Mouse (Mus musculus) left cerebral cortex, postnatal 36 days (tissue): Measurements from ENCODE around the gene Arhgdib. TPM values are rescaled to one million over a fixed set of nuclear protein-coding genes. Genes with fewer than 3 reads are reported as not detected.

ENCODE experiments used
- DNase-seq, 2 experiments: peaks; one replicate each; pipeline ENCODE4 v3.0.0; 2021 to 2022; ENCODE audit warnings: low spot score in 2 of 2, mixed read lengths in 1 of 2
- intact Hi-C: fragments of 180-260 bp; cut with DNase I; formaldehyde crosslinking; loops from one replicate; pipeline ENCODE4 v1.15.1; 2025
- total RNA-seq, 2 experiments: library from RNA; stranded (reverse); gene quantifications; 2 replicates each; pipeline ENCODE4 v1.2.3; 2021

Gene Arhgdib
- total RNA-seq, 2 experiments from 2014 or later, result 8.9 to 11.0 TPM

DNA sequence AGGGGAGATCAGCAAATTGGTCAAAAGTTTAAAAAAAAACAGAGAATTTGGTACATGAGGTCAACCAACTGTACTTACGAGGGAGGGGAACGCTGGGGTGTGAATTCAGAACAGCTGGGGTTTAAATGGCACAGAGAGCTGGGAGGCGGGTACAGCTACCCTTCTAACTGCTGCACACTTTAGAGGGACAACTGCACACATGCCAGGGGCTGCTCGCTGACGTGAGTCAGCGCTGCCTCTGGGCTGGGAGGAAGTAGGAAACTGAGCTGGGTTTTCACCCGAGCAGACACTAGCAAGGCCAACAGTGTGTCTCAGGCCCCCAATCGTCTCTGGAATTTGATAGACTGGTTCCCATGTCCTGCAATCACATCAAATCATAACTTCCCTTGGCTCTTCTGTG is 16.6 kb downstream of the Arhgdib start:
- intact Hi-C loops, result no loop called here
- DNase-seq, result no peak

DNA sequence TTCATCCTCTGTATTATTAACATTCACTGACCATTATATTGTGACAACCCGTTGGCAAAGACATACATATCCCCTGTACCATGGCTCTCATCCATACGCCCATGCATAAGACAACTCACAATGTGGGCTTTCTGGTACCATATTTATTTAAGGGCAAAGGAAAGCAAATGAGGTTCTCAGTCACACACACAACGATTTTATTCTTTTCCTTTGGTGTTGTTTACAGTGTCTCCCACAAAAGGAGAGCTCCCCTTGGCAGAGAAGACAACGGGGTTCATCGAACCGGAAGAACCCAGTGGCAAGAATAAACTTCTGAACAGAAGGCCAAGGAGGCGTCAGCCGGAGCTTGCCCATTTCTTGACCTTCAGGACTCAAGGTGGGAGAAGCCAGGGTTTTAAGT is 18.2 kb downstream of the Arhgdib start, which contains the start of gene Pde6h:
Gene Pde6h, plus strand, starts transcription at position 301 of the 400 bp plus-strand sequence.
- no peak for DNase-seq
- intact Hi-C loops, result loop anchor here (5.0 kb wide), 1 partner anchor 44 kb away; no protein-coding TSS in a partner anchor

- DNase-seq, result no peak
- intact Hi-C loops, result loop anchor here (5.0 kb wide), 1 partner anchor 44 kb away; no protein-coding TSS in a partner anchor
Observed at GRCm38 (mm10) chr6:136922871-136923270, 18.8 kb downstream of the Arhgdib start.

- no peak for DNase-seq
- intact Hi-C loops, result loop anchor here (5.0 kb wide), 1 partner anchor 45 kb away; no protein-coding TSS in a partner anchor
Observed at GRCm38 (mm10) chr6:136922080-136922479, 19.6 kb downstream of the Arhgdib start, which contains the start of gene Erp27. Gene Erp27, minus strand, starts transcription at chr6:136922180.

GRCm38 (mm10) chr6:136921601-136922000 is 20.1 kb downstream of the Arhgdib start:
- intact Hi-C loops, result loop anchor here (5.0 kb wide), 1 partner anchor 46 kb away; no protein-coding TSS in a partner anchor
- DNase-seq, result no peak

GRCm38 (mm10) chr6:136920320-136921257 is 21.1 kb downstream of the Arhgdib start:
- DNase-seq, result peak; percentile 48 to 76

GRCm38 (mm10) chr6:136917885-136918284 is 23.8 kb downstream of the Arhgdib start:
- no peak for DNase-seq
- intact Hi-C loops, result no loop called here

More at GRCm38 (mm10) chr6:136920320-136921257, 21.1 kb downstream of the Arhgdib start:
- intact Hi-C loops, result loop anchor here (1.0 to 5.0 kb wide), 2 partner anchors 47 to 59 kb away; no protein-coding TSS in a partner anchor

- intact Hi-C loops, result no loop called here
- no peak for DNase-seq
Observed at GRCm38 (mm10) chr6:136915721-136916395, 25.8 kb downstream of the Arhgdib start.

GRCm38 (mm10) chr6:136914234-136914633 is 27.5 kb downstream of the Arhgdib start:
- DNase-seq, result no peak
- intact Hi-C loops, result no loop called here

GRCm38 (mm10) chr6:136913384-136914126 is 28.1 kb downstream of the Arhgdib start:
- intact Hi-C loops, result no loop called here
- no peak for DNase-seq

DNA sequence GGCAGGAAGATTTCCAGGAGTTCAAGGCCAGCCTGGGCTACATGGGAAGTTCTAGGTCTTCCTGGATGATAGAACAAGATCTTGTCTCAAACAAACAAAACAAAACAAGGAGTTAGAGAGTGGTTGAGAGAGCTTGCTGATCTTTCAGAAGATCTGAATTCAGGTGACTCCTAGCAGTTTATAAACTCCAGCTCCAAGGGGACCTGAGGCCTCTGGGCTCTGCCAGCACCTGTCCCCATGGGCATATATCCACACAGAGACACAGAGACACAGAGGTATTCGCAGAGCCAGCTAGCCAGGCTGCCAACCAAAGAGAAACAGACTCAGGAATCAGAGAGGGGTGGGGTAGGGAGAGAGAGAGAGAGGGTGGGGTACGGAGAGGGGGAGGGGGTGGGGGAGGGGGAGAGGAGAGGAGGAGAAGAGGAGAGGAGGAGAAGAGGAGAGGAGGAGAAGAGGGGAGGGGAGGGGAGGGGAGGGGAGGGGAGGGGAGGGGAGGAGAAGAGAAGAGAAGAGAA is 28.9 kb downstream of the Arhgdib start:
- no peak for DNase-seq
- intact Hi-C loops, result no loop called here

- no peak for DNase-seq
- intact Hi-C loops, result no loop called here
Observed at GRCm38 (mm10) chr6:136910247-136910890, 31.3 kb downstream of the Arhgdib start.

DNA sequence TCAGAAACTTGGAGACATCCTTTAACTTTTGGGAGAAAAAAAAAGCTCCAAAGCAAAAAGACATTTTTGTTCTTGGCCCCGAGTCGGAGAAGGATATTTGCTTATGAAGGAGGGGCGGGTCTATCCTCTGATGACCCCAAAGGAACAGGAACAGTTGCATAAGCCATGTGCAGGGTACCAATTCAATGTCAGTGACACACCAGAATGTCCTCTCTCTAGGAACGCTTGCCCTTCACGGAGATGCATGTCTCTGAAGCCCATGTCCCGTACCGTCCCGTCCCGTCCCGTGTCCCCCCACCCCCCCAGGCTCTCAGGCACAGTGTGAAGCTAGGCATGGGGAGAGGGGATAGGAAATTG is 34.8 kb downstream of the Arhgdib start:
- intact Hi-C loops, result no loop called here
- DNase-seq, result no peak

DNA sequence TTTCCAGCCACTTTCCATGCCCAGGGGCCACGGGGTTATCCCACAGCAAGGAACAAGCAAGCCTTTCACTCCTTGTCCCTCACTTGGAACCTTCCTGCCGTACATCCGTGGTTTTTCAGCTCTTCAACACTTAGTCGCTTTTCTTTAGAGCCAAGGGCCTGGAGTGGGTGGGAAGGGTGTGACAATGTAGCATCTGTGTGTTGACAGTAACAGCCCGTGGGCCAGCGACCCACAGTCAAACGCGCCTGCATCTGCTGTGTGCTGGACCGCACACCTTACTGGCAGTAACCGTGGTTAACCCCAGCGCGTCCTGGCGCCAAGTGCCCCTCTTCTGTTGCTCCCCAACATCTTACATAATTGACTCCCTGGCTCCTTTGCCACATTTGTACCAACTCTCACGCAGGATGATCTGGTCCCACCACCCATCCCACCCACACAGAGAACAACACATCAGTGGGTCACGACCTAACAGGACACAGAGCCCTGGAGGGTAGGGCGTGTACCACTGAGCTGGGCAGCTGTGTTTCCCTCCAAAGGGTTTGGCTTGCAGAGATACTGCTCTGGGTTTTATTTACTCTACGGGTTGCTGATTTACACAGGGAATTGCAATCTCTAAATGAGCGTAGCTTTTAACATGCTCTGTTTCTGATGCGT is 35.3 kb downstream of the Arhgdib start:
- intact Hi-C loops, result no loop called here
- DNase-seq, result no peak

DNA sequence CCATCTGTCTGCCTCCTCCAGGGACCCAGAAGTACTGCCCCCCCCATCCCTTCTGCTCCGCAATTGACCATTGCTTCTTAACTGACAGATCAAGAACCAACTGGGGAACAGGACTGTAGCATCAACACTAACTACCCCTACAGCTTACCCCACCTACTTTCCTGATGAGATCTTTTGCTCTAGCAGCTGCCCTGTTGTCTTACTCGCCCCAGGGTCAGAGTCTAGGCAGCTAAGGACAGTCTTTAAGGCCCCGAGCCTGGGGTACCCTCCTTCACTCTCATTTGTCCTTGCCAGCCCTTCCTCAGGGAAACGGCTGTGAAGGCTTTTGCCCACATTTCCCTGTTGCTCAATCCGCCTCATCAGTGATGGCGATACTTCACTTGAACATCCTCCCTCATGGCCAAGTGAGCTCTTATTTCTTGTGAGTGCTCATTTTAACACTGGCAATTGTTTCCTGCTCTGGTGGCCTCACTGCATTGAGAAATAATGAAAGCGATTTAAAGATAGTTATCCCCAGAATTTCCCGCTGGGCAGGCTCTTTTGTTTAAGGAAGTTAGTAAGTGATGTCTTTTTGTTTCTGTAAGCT is 37.7 kb downstream of the Arhgdib start:
- intact Hi-C loops, result no loop called here
- no peak for DNase-seq

DNA sequence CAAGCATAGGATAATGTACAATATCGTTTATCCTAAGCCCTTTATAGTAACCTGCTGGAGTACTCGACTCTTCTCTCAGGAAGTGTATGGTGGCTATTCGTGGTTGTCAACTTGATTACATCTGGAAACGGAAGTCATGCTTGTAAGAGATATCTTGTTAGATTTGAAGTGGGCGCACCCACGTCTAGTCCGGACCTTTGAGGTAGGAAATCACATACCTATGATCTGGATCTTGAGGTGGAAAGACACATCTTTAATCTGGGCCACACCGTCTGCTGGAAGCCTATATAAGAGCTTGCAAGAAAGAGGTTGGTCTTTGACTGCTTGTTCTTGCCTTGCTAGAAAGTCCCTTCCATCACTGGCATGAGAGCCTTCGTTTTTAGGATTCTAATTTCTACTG is 39.2 kb downstream of the Arhgdib start:
- intact Hi-C loops, result no loop called here
- DNase-seq, result no peak

GRCm38 (mm10) chr6:136901010-136901409 is 40.7 kb downstream of the Arhgdib start:
- DNase-seq, result no peak
- intact Hi-C loops, result no loop called here

GRCm38 (mm10) chr6:136900369-136901009 is 41.2 kb downstream of the Arhgdib start:
- intact Hi-C loops, result no loop called here
- no peak for DNase-seq
